Mouse (Mus musculus): ENCODE data around the gene Tceanc2. TPM values are rescaled to one million over a fixed set of nuclear protein-coding genes. Genes with fewer than 3 reads are reported as not detected.
A peak's percentile ranks its signal among the peaks of the same experiment; 100 is the strongest.

Gene Tceanc2
- total and polyA plus RNA-seq, 3 experiments = 1.9 to 9.4 TPM; not detected in 1

DNA sequence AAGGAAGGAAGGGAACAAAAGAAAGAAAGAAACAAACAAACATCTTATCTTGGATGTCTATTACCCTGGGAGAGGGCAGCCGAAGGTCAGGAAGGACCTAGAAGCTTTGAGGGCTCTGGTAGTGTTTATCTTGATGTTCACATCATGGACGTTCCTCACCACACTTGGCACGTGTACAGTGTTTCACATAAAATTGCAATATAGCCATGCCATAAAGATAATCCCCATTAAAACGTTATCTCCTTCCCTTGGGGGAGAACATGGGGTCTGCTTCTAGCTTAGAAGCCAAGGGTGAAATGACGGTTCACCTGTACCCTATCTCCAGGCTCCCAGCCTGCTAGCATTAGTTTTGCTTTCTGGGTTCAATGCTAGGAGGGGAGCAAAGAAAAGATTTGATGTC lies 12.2 kb downstream of the Tceanc2 start:
- peak; percentile 49 for DNase-seq (ENCODE audit: low read depth, low spot score)
- Histone ChIP-seq H3K9ac (ENCODE audit: control insufficient read depth, low read depth, low read length, poor library complexity, severe bottlenecking) (no peak overlapping the region), H3K4me3 (ENCODE audit: control insufficient read depth in 1 of 2, insufficient read depth in 1 of 2, low read depth in 2 of 2, low read length in 2 of 2) (no peak overlapping the region), H3K27me3 (ENCODE audit: control insufficient read depth in 1 of 2, insufficient read depth in 2 of 2, low read length in 2 of 2) (no peaks in the 10 kb centered on the region), H3K79me2 (ENCODE audit: control insufficient read depth, insufficient read depth, low read length, poor library complexity) (no peaks in the 10 kb centered on the region), H3K4me1 (ENCODE audit: control insufficient read depth in 1 of 2, insufficient read depth in 2 of 2, low read length in 2 of 2) (peaks cover 0 to 3% of the 10 kb centered on the region in 2 experiments; a peak in 1 of 4 replicates), H3K36me3 (ENCODE audit: control insufficient read depth in 1 of 2, insufficient read depth in 2 of 2, low read length in 2 of 2) (peaks cover 0 to 2% of the 10 kb centered on the region in 2 experiments; a peak in 2 of 4 replicates), H3K9me3 (replicated peaks; ENCODE audit: insufficient read depth, low read length) (no peaks in the 10 kb centered on the region), H3K27ac (ENCODE audit: control insufficient read depth, low read depth, low read length) (no peak overlapping the region)
- TF ChIP-seq GATA1 (IDR thresholded peaks at IDR 0.05; ENCODE audit: low read depth, low read length) (peak; percentile 66), ZKSCAN1 (IDR thresholded peaks at IDR 0.05; ENCODE audit: low read depth, low read length) (no peak), UBTF (IDR thresholded peaks at IDR 0.05; ENCODE audit: borderline replicate concordance, insufficient read depth, low read depth, low read length) (no peak), CHD1 (IDR thresholded peaks at IDR 0.05; ENCODE audit: low read depth, low read length) (no peak), MXI1 (IDR thresholded peaks at IDR 0.05; ENCODE audit: low read depth, low read length) (peak; percentile 69; the same call in 1 of the 2 replicates), USF1 (IDR thresholded peaks at IDR 0.05; ENCODE audit: low read depth, low read length) (peak; percentile 53; the same call in 1 of the 2 replicates), MAX (IDR thresholded peaks at IDR 0.05; ENCODE audit: low read length) (peak; percentile 56; the same call in 1 of the 2 replicates), BHLHE40 (IDR thresholded peaks at IDR 0.05; ENCODE audit: borderline replicate concordance, low read depth, low read length) (peak; percentile 92), RCOR1 (IDR thresholded peaks at IDR 0.05; ENCODE audit: low read depth, low read length) (peak; percentile 39; the same call in 1 of the 2 replicates), SIN3A (IDR thresholded peaks at IDR 0.05; ENCODE audit: low read length) (peak; percentile 66), MYC (IDR thresholded peaks at IDR 0.05; ENCODE audit: low read depth, low read length) (peak; percentile 41; the same call in 1 of the 2 replicates), POLR2AphosphoS2 (IDR thresholded peaks at IDR 0.05; ENCODE audit: low read length) (no peak), EP300 (IDR thresholded peaks at IDR 0.05; ENCODE audit: low read depth in 1 of 2, low read length in 2 of 2) (peak; percentile 65 to 69; a peak in 3 of 4 replicates), ETS1 (IDR thresholded peaks at IDR 0.05; ENCODE audit: low read depth, low read length) (peak; percentile 70), TCF12 (IDR thresholded peaks at IDR 0.05; ENCODE audit: low read depth, low read length) (peak; percentile 66), ZMIZ1 (IDR thresholded peaks at IDR 0.05; ENCODE audit: low read depth, low read length) (no peak), MAFK (IDR thresholded peaks at IDR 0.05; ENCODE audit: borderline replicate concordance, low read depth, low read length) (no peak)

DNA sequence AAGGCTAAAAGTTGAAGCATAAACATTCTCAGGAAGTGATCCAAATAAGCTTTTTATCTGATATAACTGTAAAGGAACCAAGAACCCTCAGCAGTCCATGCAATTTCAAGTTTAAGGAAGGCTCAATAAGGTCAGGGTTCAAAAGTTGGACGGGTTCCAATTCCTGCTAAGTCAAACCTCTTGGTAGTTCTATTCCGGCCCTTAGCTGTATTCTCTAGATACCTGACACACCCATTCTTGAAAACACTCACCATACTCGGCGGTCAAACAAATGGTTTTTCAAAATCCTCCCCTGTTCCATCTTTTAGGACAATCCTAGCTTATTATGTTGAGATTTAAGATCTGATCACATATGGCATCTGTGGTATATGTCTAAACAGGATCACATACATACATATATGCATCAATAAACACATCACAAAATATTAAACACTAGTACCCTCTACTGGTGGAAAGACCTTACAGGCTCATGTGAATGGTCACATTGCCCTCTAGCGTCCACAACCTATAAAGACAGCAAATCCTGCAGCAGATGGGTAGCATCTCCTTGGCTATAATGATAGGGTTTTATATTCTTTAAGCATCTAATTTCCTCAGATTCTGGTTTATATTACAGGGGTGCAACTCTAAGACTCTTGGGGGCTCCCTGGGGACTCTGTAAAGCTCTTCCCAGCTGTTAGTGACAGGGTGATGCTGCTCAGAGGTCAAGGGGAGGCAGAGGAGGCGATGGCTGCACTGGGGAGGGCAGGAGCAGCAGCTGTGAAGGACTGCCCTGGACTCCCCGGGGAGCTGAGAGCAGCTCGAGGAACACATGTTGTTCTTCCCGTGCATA lies 14.9 kb downstream of the Tceanc2 start:
- peaks cover 0 to 8% of the 10 kb centered on the region in 2 experiments; a peak in 2 of 4 replicates for H3K36me3 ChIP-seq (ENCODE audit: control insufficient read depth in 1 of 2, insufficient read depth in 2 of 2, low read length in 2 of 2)
- H3K4me3 ChIP-seq (ENCODE audit: control insufficient read depth in 1 of 2, insufficient read depth in 1 of 2, low read depth in 2 of 2, low read length in 2 of 2) = no peak overlapping the region
- H3K27ac ChIP-seq (ENCODE audit: control insufficient read depth, low read depth, low read length) = no peak overlapping the region
- H3K9ac ChIP-seq (ENCODE audit: control insufficient read depth, low read depth, low read length, poor library complexity, severe bottlenecking) = no peak overlapping the region
- H3K4me1 ChIP-seq (ENCODE audit: control insufficient read depth in 1 of 2, insufficient read depth in 2 of 2, low read length in 2 of 2) = peaks cover 6 to 14% of the 10 kb centered on the region in 2 experiments
- peak; percentile 88 for DNase-seq (ENCODE audit: low read depth, low spot score)
- H3K79me2 ChIP-seq (ENCODE audit: control insufficient read depth, insufficient read depth, low read length, poor library complexity) = no peaks in the 10 kb centered on the region
- H3K27me3 ChIP-seq (ENCODE audit: control insufficient read depth in 1 of 2, insufficient read depth in 2 of 2, low read length in 2 of 2) = no peaks in the 10 kb centered on the region
- H3K9me3 ChIP-seq (replicated peaks; ENCODE audit: insufficient read depth, low read length) = no peaks in the 10 kb centered on the region
- TF ChIP-seq KAT2A (conservative IDR thresholded peaks at IDR 0.05; ENCODE audit: low read depth, low read length) (no peak), GATA1 (IDR thresholded peaks at IDR 0.05; ENCODE audit: low read depth, low read length) (0 out of 2 replicates have a peak, but pooled peaks have one; percentile 25), RAD21 (IDR thresholded peaks at IDR 0.05; ENCODE audit: low read depth, low read length) (peak; percentile 100), SIN3A (IDR thresholded peaks at IDR 0.05; ENCODE audit: low read length) (peak; percentile 80; the same call in 1 of the 2 replicates), ELF1 (IDR thresholded peaks at IDR 0.05; ENCODE audit: low read depth, low read length) (no peak), TBP (IDR thresholded peaks at IDR 0.05; ENCODE audit: low read depth, low read length) (0 out of 2 replicates have a peak, but pooled peaks have one; percentile 20), CTCF (IDR thresholded peaks at IDR 0.05 in 2 of 3, conservative IDR thresholded peaks at IDR 0.05 in 1 of 3; ENCODE audit: control insufficient read depth in 1 of 3, insufficient read depth in 1 of 3, low read depth in 2 of 3, low read length in 3 of 3, poor library complexity in 1 of 3, severe bottlenecking in 1 of 3) (peak in 2 of 3 experiments; percentile 84 to 90; a peak in 5 of 6 replicates), TAL1 (IDR thresholded peaks at IDR 0.05; ENCODE audit: low read length) (no peak), SMC3 (IDR thresholded peaks at IDR 0.05; ENCODE audit: low read depth, low read length) (peak; percentile 100), MYC (IDR thresholded peaks at IDR 0.05; ENCODE audit: low read depth, low read length) (peak; percentile 55; the same call in 1 of the 2 replicates), MAX (IDR thresholded peaks at IDR 0.05; ENCODE audit: low read length) (peak; percentile 26; the same call in 1 of the 2 replicates), TCF12 (IDR thresholded peaks at IDR 0.05; ENCODE audit: low read depth, low read length) (no peak), MAFK (IDR thresholded peaks at IDR 0.05; ENCODE audit: borderline replicate concordance, low read depth, low read length) (no peak), BHLHE40 (IDR thresholded peaks at IDR 0.05; ENCODE audit: borderline replicate concordance, low read depth, low read length) (0 out of 2 replicates have a peak, but pooled peaks have one; percentile 31), ZC3H11A (IDR thresholded peaks at IDR 0.05; ENCODE audit: low read depth, low read length) (peak; percentile 100), E2F4 (IDR thresholded peaks at IDR 0.05; ENCODE audit: borderline replicate concordance, low read depth, low read length) (no peak), MAZ (IDR thresholded peaks at IDR 0.05; ENCODE audit: low read depth, low read length) (peak; percentile 72), HCFC1 (IDR thresholded peaks at IDR 0.05; ENCODE audit: low read depth, low read length) (0 out of 2 replicates have a peak, but pooled peaks have one; percentile 44)

Measured in MEL (cell line).